Mouse (Mus musculus) brain, embryonic 14.5 days (tissue): ENCODE measurements at regions not wholly inside any gene's neighbourhood (a gene's known extent, or its start where the extent isn't known, plus 50 kb on each side); places are given as distances from the start of the nearest gene placed in this dataset.

Source experiments
- CTCF ChIP-seq: fragments of 200-500 bp; IDR thresholded peaks from 2 replicates; pipeline ENCODE4 v1.5.1; 2012; ENCODE audit warnings: inconsistent platforms, mild to moderate bottlenecking, moderate library complexity, borderline replicate concordance; ENCODE audit not compliant: insufficient read depth, insufficient read length; ENCODE audit errors: extremely low read depth
- POLR2A ChIP-seq: fragments of 200-500 bp; IDR thresholded peaks from 2 replicates; pipeline ENCODE4 v1.6.1; 2012; ENCODE audit warnings: mild to moderate bottlenecking, inconsistent platforms, borderline replicate concordance; ENCODE audit not compliant: poor library complexity, insufficient read depth, insufficient read length, severe bottlenecking; ENCODE audit errors: extremely low read depth

GRCm38 (mm10) chr6:98394589-98394988 lies 52.0 kb upstream of the Gm765 start:
- TF ChIP-seq CTCF: no peak
- TF ChIP-seq POLR2A: no peak
